Mouse (Mus musculus) T-helper 17 cell (primary cell): ENCODE results near the gene Defa22.
"Not testable (repeated sequence)": the region's sequence is repeated elsewhere in the genome, so short reads cannot be mapped to it uniquely, and the experiment has no call there.

Source experiments
- in situ Hi-C, 2 experiments: fragments of 300-600 bp; cut with MboI, MseI; formaldehyde crosslinking; loops; 1 replicate in 1 of 2; 2 replicates in 1 of 2; pipeline ENCODE4 v1.15.1; 2025; ENCODE audit warnings: high pct_unique_total_duplicates in 2 of 2

Gene Defa22

GRCm38 (mm10) chr8:21161977-21162376 lies at the start of gene Defa22:
Defa22 (plus strand) TSS chr8:21162277.
- in situ Hi-C loops: loop anchor here (10.0 kb wide), 1 partner anchor 147 kb away; no protein-coding TSS in a partner anchor

DNA sequence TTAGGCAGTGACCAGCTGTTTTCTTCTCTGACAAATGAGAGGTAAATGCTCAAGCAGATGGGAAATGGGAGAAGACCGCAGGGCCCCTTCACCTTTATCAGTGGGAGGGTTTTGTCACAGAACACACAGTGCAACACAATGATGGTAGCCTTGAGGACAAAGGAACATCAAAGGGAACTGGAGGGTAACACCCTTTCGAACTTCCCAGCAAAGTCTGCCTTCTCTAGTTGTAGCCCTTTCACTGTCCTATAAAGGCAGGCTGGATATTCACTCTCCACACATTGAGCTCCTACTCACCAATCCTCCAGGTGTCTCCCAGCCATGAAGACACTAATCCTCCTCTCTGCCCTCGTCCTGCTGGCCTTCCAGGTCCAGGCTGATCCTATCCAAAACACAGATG lies 27.7 kb upstream of the Defa22 start, which contains the start of gene Defa30:
Gene Defa30 (plus strand): TSS at position 301 of the 400 bp plus-strand sequence.
- in situ Hi-C loops: not testable (repeated sequence)

GRCm38 (mm10) chr8:21191314-21191713 lies 29.2 kb downstream of the Defa22 start, which contains the start of gene Defa31:
Defa31 (plus strand) TSS chr8:21191614.
- in situ Hi-C loops: not testable (repeated sequence)

DNA sequence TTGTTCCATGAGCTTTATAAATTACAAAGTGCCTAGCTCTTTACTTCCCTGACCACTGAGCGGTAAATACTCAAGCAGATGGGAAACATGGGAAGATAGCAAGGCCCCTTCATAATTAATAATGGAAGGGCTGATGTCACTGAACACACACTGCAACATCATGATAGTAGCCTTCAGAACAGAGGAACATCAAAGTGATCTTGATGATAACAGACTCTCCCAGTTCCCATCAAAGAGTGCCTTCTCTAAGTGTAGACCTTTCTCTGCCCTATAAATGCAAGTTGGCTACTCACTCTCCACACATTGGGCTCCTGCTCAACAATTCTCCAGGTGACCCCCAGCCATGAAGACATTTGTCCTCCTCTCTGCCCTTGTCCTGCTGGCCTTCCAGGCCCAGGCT lies 39.2 kb downstream of the Defa22 start, which contains the start of gene Gm15293:
Gene Gm15293 (plus strand): TSS at position 301 of the 400 bp plus-strand sequence.
- in situ Hi-C loops: not testable (repeated sequence)
